Mouse (Mus musculus) liver, postnatal 0 days (tissue): Measurements from ENCODE around the gene H2-Q6. TPM values are rescaled to one million over a fixed set of nuclear protein-coding genes. Genes with fewer than 3 reads are reported as not detected.
"Not testable (repeated sequence)": the region's sequence is repeated elsewhere in the genome, so short reads cannot be mapped to it uniquely, and the experiment has no call there.

ENCODE experiments used
- ATAC-seq: fragments of 200-750 bp; cut with Nextera tagmentation; 2 replicates; pipeline ENCODE4 v1.8.0; 2017; ENCODE audit warnings: mild to moderate bottlenecking, moderate library complexity
- DNase-seq: peaks from one replicate; pipeline ENCODE4 v3.0.0-alpha.2; 2016
- H3K27ac ChIP-seq: fragments of 300-500 bp; sonication (generic); 2 replicates; pipeline ENCODE4 v1.5.1; 2014; ENCODE audit warnings: antibody characterized with exemption, moderate library complexity, mild to moderate bottlenecking, low read depth
- H3K27me3 ChIP-seq: fragments of 300-500 bp; sonication (generic); 2 replicates; pipeline ENCODE4 v1.6.1; 2014; ENCODE audit warnings: low read length, control low read depth, mixed read lengths; ENCODE audit not compliant: insufficient read depth
- H3K36me3 ChIP-seq: fragments of 300-500 bp; sonication (generic); replicated peaks from 2 replicates; pipeline ENCODE4 v1.6.1; 2014; ENCODE audit warnings: mild to moderate bottlenecking, control low read depth, low read length, moderate library complexity, mixed read lengths; ENCODE audit not compliant: insufficient read depth
- H3K4me1 ChIP-seq: fragments of 300-500 bp; sonication (generic); 2 replicates; pipeline ENCODE4 v1.6.1; 2014; ENCODE audit warnings: antibody characterized with exemption, mild to moderate bottlenecking, control low read depth; ENCODE audit not compliant: insufficient read depth
- H3K4me2 ChIP-seq: fragments of 300-500 bp; sonication (generic); 2 replicates; pipeline ENCODE4 v1.6.1; 2014; ENCODE audit warnings: low read depth, mild to moderate bottlenecking, low read length, moderate library complexity, mixed read lengths
- H3K4me3 ChIP-seq: fragments of 300-500 bp; sonication (generic); 2 replicates; pipeline ENCODE4 v1.5.1; 2014; ENCODE audit warnings: low read depth, low read length
- H3K9ac ChIP-seq: fragments of 300-500 bp; sonication (generic); replicated peaks from 2 replicates; pipeline ENCODE4 v1.6.1; 2014; ENCODE audit warnings: mild to moderate bottlenecking, moderate library complexity
- H3K9me3 ChIP-seq: fragments of 300-500 bp; sonication (generic); 2 replicates; pipeline ENCODE4 v1.6.1; 2016; ENCODE audit warnings: mild to moderate bottlenecking, control low read depth, low read length, mixed read lengths
- CTCF ChIP-seq: sonication (generic); IDR thresholded peaks from 2 replicates; pipeline ENCODE4 v1.5.1; 2016; ENCODE audit warnings: antibody characterized with exemption, low read depth
- EP300 ChIP-seq: IDR thresholded peaks from 2 replicates; pipeline ENCODE4 v1.6.1; 2016; ENCODE audit warnings: antibody characterized with exemption, low read depth, mild to moderate bottlenecking
- WGBS: fragments of 180-500 bp; shearing (Covaris S2); extraction: QIAGEN DNeasy Blood & Tissue Kit; methylation state at CpG from one replicate; pipeline ENCODE4 v1.1.7; 2014; ENCODE audit not compliant: insufficient replicate concordance; 5-methylcytosine and 5-hydroxymethylcytosine counted together
- polyA plus RNA-seq: library from polyadenylated mRNA; unstranded; fragments of >200 nt; fragmentation: Nextera tagmentation; extraction: Ambion mirVana; gene quantifications from 2 replicates; pipeline ENCODE4 v1.2.1, GENCODE M21; 2015

H2-Q6 gene
- polyA plus RNA-seq, 1 experiment from 2014 or later, result 3.7 TPM

DNA sequence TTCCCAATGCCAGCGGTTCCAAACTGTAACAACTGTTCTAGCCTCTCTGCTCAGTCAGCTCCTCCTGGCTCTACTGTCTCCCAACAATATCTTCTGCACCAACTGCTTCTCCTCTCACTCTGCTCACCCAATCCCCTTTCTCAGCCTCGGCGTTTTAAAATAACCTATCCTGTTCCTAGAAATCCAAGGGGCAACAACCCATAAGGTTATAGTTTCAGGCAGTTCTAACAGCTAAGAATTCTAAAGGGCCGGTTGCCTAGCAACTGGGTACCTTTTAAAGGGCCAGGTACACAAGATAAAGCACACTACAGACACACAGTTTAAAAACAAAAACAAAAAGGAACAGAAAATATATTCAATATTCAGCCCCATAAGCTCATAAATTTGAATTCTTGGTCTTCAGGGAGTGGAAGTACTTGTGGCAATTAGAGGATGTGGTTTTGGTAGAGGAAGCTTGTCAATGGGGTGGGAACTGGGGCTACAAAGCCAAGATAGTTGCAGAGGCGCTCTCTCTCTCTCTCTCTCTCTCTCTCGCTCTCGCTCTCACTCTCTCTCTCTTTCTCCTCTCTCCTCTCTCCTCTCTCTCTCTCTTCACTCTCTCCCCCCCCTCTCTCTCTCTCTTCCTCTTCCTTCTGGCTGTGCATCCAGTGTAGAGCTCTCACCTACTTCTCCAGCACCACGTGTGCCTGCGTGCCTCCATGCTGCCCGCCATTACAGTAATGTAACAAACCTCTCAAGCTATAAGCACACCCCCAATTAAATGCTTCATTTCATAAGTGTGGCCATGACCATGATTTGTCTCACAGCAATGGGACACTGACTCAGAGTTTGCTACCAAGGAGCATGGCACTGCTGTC is 9.1 kb upstream of the H2-Q6 start:
- DNase-seq, H3K4me2 ChIP-seq, H3K27me3 ChIP-seq, H3K9ac ChIP-seq, H3K27ac ChIP-seq, H3K9me3 ChIP-seq, ATAC-seq, H3K4me1 ChIP-seq, H3K36me3 ChIP-seq, H3K4me3 ChIP-seq: not testable (repeated sequence)
- 23% methylated on average over 3 of the region's 10 CpGs for WGBS

GRCm38 (mm10) chr17:35418772-35419171 is 5.9 kb upstream of the H2-Q6 start:
- Histone ChIP-seq H3K36me3 (no peaks in the 10 kb centered on the region), H3K4me2 (no peak overlapping the region), H3K9ac (no peak overlapping the region), H3K9me3 (no peaks in the 10 kb centered on the region), H3K4me1 (no peaks in the 10 kb centered on the region), H3K4me3 (no peak overlapping the region), H3K27ac (no peak overlapping the region), H3K27me3 (0 out of 2 replicates have a peak, but pooled peaks cover 2% of the 10 kb centered on the region)
- DNase-seq, result peak; percentile 8
- TF ChIP-seq CTCF, result no peak
- TF ChIP-seq EP300, result no peak
- 72% methylated on average over 7 of the region's 7 CpGs for WGBS
- no peak for ATAC-seq

- 57% methylated on average over 4 of the region's 4 CpGs for WGBS
- peak; percentile 10 for DNase-seq
- H3K4me1 ChIP-seq, H3K9ac ChIP-seq, H3K27ac ChIP-seq, ATAC-seq, H3K36me3 ChIP-seq, H3K4me3 ChIP-seq, H3K27me3 ChIP-seq, H3K9me3 ChIP-seq, H3K4me2 ChIP-seq: not testable (repeated sequence)
These were observed 5.1 kb upstream of the H2-Q6 start for GRCm38 (mm10) chr17:35419564-35419963.

GRCm38 (mm10) chr17:35420206-35420810 is 4.3 kb upstream of the H2-Q6 start:
- not testable (repeated sequence) for H3K36me3 ChIP-seq, H3K4me3 ChIP-seq, H3K4me2 ChIP-seq, H3K9ac ChIP-seq, H3K27me3 ChIP-seq, H3K27ac ChIP-seq, H3K9me3 ChIP-seq, ATAC-seq, H3K4me1 ChIP-seq
- WGBS, result 14% methylated on average over 11 of the region's 11 CpGs
- peak; percentile 77 for TF ChIP-seq CTCF
- peak; percentile 59 for DNase-seq

DNA sequence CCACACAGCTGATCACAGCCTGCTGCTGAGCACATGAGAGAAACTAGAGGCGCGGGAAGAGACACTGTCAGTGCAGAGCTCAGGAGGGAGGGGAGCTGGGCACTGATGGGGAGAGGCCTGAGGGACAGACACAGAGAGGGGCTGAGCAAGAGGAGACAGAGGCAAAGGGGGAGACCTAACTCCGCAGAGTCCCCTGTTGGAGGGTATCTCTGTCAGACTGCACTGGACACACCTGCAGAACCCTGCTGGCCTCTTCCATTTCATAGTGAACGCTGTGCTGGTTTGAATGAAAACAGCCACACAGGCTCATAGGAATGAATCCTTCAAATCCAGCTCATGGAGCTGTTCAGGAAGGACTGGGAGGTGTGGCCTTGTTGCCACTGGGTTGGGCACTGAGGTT is 3.3 kb upstream of the H2-Q6 start:
- peaks cover 14% of the 10 kb centered on the region for H3K27me3 ChIP-seq
- not testable (repeated sequence) for ATAC-seq

DNA sequence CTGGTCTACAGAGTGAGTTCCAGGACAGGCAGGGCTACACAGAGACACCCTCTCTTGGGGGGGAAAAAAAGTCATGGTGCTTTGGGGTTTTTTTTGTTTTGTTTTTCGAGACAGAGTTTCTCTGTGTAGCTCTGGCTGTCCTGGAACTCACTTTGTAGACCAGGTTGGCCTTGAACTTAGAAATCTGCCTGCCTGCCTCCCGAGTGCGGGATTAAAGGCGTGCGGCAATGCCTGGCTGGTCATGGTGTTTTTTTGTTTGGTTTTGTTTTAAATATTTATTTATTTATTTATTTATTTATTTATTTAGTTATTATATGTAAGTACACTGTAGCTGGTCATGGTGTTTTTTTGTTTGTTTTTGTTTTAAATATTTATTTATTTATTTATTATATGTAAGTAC is 2.3 kb upstream of the H2-Q6 start:
- H3K27me3 ChIP-seq, result peaks cover 14% of the 10 kb centered on the region
- ATAC-seq, H3K36me3 ChIP-seq, H3K4me3 ChIP-seq, H3K9ac ChIP-seq, H3K27ac ChIP-seq, H3K9me3 ChIP-seq, H3K4me2 ChIP-seq, H3K4me1 ChIP-seq, DNase-seq: not testable (repeated sequence)
- 73% methylated on average over 5 of the region's 5 CpGs for WGBS

More for the DNA sequence above, 3.3 kb upstream of the H2-Q6 start:
- DNase-seq, result peak; percentile 12
- H3K36me3 ChIP-seq, H3K4me1 ChIP-seq, H3K9me3 ChIP-seq, H3K27ac ChIP-seq, H3K9ac ChIP-seq, H3K4me2 ChIP-seq, H3K4me3 ChIP-seq: not testable (repeated sequence)
- WGBS, result 86% methylated on average over 4 of the region's 4 CpGs

GRCm38 (mm10) chr17:35423131-35423810 is 1.4 kb upstream of the H2-Q6 start:
- not testable (repeated sequence) for ATAC-seq, H3K4me1 ChIP-seq, H3K36me3 ChIP-seq, H3K9ac ChIP-seq, H3K4me2 ChIP-seq, H3K4me3 ChIP-seq, H3K9me3 ChIP-seq, H3K27ac ChIP-seq
- DNase-seq, result peak; percentile 10
- peaks cover 12% of the 10 kb centered on the region for H3K27me3 ChIP-seq
- 57% methylated on average over 3 of the region's 3 CpGs for WGBS

DNA sequence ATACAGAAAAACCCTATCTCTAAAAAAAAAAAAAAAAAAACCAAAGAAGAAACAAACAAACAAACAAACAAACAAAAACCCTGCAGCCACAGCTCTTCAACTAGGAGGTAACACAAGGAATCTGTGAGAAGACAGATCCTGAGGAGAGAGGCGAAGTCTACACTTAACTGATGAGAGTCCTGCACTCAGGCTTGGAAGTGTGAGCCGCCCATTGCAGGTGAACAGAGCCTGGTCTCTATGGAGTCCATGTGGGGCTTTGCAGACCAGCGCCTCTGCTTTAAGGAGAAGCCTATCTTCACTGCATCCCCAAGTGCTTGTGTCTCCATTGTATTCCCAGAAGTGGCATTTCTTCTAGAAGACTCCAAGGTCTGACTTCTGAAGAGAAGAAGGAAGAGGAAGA is 544 bp upstream of the H2-Q6 start:
- not testable (repeated sequence) for DNase-seq, H3K4me1 ChIP-seq, H3K36me3 ChIP-seq, H3K9ac ChIP-seq, H3K9me3 ChIP-seq, H3K4me3 ChIP-seq, H3K4me2 ChIP-seq, H3K27ac ChIP-seq
- WGBS, result 67% methylated on average over 3 of the region's 3 CpGs
- peaks cover 12% of the 10 kb centered on the region for H3K27me3 ChIP-seq
- ATAC-seq, result 0 out of 2 replicates have a peak, but pooled peaks have one; percentile 9

- Histone ChIP-seq H3K27me3 (peaks cover 12% of the 10 kb centered on the region), H3K4me2 (peak overlapping the region; percentile 67), H3K4me3 (peak overlapping the region; percentile 40; the same call in 1 of the 2 replicates)
- not testable (repeated sequence) for H3K9ac ChIP-seq, H3K36me3 ChIP-seq, H3K27ac ChIP-seq, H3K4me1 ChIP-seq, H3K9me3 ChIP-seq
- peak; percentile 34 for DNase-seq
- WGBS, result 15% methylated on average over 28 of the region's 28 CpGs
- peak; percentile 16; the same call in 1 of the 2 replicates for ATAC-seq
These were observed 824 bp downstream of the H2-Q6 start for GRCm38 (mm10) chr17:35425474-35425873.
